Mouse (Mus musculus) kidney, postnatal 14 days (tissue): ENCODE data around the gene Pik3c2a.

ENCODE experiments used
- DNase-seq: peaks from one replicate; pipeline ENCODE4 v3.0.0; 2022; ENCODE audit warnings: mixed read lengths

Pik3c2a gene

DNA sequence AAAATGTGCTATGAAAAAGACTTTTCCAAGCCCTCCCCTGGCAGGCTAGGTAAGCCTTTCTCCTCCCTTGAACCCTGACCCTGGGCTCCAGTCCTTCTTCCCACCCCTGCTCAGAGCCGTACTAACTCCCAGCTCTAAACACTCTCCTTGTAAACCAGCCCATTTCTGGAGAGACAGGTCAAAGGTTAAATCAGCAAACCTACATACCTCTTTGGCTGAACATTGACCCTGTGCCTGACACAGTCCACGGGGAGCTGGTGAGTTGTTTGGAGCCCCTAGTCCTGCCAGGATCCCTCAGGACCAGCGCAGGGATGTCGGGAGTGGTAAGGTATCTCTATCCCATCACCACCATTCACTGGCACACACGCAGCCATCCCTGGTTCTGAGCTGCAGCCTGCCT, 150.9 kb downstream of the Pik3c2a start:
- peak; percentile 61 for DNase-seq

DNA sequence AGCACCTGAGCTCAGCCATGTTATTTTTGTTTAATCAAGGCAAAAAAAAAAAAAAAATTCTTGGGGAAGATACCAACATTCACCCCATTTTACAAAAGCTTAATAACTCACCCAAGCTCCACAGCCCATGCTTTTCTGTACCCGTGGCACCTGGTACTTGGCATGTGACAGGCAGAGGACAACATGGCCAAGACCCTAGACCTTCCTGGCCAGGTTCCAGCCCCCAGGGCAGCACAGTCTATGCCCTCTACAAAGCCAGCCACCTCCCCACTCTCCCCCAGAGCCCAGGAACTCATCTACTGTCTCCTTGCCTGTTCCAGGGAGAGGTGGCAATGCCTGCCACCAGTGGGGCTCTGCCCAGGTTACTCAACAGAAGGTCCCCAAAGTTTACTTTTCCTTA, 152.7 kb downstream of the Pik3c2a start:
- no peak for DNase-seq

DNA sequence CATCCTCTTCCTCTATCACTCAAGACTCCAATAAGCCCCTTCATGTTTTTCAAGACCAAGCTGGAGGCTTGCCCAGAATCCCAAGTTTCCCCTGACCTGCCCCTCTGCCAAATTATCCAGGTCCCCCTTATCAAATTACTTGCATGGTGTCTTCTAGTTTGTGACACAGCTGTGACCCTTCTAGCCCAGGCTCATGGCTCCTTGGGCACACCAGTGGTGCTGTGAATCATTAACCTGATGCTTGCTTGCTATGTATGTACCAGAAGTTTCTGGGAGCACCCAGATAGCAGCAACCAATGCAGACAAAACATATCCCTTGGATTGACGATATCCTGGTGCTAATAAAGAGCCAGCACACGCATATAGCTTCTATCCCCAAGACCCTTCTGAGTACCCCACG, 154.3 kb downstream of the Pik3c2a start:
- peak; percentile 71 for DNase-seq

- DNase-seq, result no peak
These were observed 155.3 kb downstream of the Pik3c2a start for GRCm38 (mm10) chr7:116287959-116288358.
